Mouse (Mus musculus): Measurements from ENCODE around the gene Limk2. TPM values are rescaled to one million over a fixed set of nuclear protein-coding genes. Genes with fewer than 3 reads are reported as not detected.

Limk2 gene
- total RNA-seq, 2 experiments from 2014 or later = 11.5 to 27.5 TPM

DNA sequence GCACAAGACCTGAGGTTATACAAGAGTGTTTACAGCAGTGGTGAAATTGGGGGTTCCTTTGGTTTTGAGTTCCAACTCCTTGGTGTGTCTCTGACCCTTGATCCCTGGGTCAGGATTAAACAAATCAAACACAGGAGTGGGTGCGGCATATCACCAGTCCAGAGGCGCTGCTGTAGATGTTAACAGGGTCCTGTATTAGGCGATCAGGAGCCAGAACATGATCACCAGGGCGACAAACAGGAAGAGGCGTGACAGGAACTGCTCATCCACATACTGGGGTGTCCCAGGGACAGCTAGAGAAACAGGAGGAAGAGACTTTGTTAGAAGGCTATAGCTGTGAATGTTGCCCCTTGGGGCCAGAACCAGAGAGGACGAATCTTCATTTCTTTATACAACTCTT is 8.8 kb upstream of the Limk2 start:
- ATAC-seq (ENCODE audit: poor library complexity, severe bottlenecking) = no peak

- no peak for ATAC-seq (ENCODE audit: poor library complexity, severe bottlenecking)
Observed at GRCm38 (mm10) chr11:3416399-3416798, 7.4 kb upstream of the Limk2 start.

DNA sequence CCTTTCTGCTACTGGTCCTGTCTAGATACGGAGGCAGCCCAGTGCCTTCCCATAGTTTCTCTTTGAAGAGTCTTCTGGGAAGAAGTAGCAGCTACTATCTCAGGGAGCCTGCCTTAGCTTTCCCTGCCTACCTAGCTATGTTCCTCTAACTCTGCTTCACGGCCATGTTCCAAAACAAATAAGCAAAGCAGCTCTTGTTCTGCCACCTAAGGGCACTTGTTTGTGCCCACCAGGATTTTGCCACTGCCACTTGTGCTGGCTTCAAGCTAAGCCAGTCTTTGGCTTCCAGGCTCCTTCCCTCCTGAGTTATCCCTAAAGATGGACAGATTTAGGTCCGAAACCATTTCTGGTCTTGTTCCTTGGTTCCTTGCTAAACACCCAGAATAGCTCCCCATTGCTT is 3.1 kb upstream of the Limk2 start:
- no peak for ATAC-seq (ENCODE audit: poor library complexity, severe bottlenecking)

DNA sequence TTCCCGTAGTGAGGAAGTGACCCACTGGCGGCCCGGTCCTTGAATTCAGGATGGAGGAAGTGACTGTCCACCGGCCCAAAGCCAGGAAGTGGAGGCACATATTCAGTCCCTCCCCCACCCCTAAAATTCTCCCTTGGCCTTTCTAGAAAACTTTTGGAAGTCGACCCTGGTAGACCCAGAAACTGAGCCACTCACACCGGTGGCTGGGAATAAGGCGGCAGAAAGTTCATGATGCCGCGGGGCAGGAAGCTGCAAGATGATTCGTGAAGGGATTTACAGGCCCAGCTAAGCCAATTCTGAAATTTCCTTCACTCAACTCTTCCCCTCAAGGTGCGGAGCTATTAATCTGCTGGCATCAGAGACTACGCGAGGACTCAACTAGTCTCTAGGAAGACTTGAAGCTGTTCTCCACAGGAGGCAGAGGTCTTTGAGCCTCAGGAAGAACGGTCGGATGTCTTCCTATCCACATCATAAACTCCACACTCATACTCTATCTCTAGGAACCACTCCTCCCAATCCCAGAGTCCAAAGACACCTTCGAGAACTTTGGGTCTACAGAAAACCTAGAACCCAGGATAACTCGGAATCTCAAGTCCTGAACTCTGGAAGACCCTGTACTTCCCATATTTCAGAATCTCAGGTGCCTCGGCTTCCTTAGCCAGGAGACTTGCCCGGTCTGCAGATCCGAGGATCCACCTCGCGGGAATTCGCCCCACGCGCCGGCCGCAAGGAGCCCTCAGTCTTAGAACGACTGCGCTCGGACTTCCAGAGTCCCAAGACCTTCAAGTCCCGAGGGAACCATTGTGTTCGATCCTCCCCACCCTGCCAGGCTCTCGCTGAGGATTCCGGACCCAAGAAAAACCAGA is 625 bp downstream of the Limk2 start:
- ATAC-seq (ENCODE audit: poor library complexity, severe bottlenecking) = peak; percentile 1; the same call in 1 of the 2 replicates

GRCm38 (mm10) chr11:3404287-3405047 is 4.5 kb downstream of the Limk2 start:
- no peak for ATAC-seq (ENCODE audit: poor library complexity, severe bottlenecking)

GRCm38 (mm10) chr11:3403024-3403423 is 6.0 kb downstream of the Limk2 start:
- ATAC-seq (ENCODE audit: poor library complexity, severe bottlenecking) = peak; percentile 60

- no peak for ATAC-seq (ENCODE audit: poor library complexity, severe bottlenecking)
Observed at GRCm38 (mm10) chr11:3398318-3398717, 10.7 kb downstream of the Limk2 start.

- ATAC-seq (ENCODE audit: poor library complexity, severe bottlenecking) = no peak
Observed at GRCm38 (mm10) chr11:3396562-3396961, 12.4 kb downstream of the Limk2 start.

GRCm38 (mm10) chr11:3396091-3396490 is 12.9 kb downstream of the Limk2 start:
- ATAC-seq (ENCODE audit: poor library complexity, severe bottlenecking) = no peak

GRCm38 (mm10) chr11:3394520-3394919 is 14.5 kb downstream of the Limk2 start:
- ATAC-seq (ENCODE audit: poor library complexity, severe bottlenecking) = no peak

DNA sequence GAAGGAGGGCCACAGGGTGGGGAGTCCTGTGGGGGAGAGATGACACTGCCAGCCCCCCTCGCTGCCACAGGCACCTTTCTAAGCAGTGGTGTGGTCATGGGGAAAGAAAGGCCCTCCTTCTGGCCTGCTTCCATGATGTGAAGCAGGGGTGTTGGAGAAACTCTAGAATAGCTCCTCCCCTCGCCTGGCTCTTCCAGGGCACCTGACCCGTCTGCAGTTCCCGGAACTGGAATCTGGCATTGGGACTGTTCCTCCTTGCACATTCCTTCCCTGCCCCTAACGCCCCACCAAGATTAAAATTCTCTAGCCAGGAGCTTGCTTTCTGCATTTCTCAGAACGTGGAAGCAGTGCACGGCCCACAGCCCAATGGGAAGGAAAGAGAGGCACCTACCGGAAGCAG is 16.5 kb downstream of the Limk2 start:
- no peak for ATAC-seq (ENCODE audit: poor library complexity, severe bottlenecking)

DNA sequence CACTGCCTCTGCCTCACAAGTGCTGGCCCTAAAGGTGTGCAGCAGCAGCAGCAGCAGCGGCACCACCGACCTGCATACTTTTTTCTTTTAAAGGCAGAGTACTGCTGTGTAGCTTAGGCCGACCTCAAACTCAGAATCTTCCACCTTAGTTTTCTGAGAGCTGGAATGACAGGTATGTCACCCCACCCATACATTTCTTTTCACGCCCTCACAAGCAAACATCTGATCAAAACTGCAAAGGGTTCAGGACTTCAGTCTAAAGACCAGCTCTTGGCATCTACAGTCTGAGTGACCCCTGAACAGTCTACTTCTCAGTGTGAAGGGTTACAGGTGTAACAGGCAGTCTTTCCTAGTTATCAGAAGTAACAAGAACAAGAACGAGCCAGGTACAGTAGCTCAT is 18.2 kb downstream of the Limk2 start:
- no peak for ATAC-seq (ENCODE audit: poor library complexity, severe bottlenecking)

DNA sequence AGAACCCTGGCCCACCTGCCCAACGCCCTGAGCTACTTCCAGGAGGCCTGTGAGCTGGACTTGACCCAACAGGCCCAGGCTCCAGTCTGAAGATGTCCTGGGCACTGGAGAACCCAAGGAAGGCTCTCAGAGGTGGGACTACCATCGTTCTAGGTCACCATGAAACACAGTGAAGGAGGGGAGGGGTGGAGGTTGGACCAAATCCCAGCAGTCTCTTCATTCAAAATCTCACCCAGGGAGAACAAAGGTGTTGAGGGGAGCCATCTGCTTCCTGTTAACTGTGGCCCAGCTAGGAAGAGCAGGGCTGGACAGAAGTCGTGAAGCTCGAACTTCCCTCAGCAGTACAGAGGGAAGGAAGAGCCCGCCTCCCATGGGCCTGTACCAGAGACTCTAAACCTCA is 19.0 kb downstream of the Limk2 start:
- ATAC-seq (ENCODE audit: poor library complexity, severe bottlenecking) = no peak

DNA sequence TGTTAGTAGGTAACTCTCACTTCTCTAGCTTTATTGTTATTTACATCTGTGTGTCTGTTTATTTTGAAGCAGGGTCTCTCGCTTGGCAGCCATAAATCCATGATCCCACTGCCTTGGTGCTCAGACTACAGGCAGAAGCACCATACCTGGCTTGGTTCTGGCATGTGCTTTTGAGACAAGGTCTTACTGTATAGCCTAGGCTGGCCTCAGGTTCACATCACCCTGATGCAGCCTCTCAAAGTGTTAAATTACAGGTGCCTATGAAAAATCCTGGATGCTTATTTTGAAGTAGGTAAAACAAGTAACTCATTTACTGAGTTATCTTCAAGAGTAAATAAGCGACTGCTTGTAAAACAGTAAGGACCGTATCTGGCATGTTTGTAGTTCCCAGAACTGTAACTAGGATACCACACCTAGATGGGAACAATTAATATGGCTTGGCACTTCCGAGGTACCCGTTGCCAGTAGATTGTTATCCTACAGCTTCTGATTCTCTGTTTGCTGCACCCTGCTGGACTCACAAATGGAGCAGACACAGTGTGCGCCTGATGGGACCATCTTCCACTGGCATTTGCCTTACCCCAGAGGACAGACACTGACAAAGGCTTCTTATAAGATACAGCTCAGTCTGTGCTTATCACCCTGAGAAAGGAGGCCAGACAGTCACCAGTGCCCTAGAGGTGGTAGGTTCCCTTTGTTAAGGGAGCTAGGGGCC is 21.4 kb downstream of the Limk2 start:
- no peak for ATAC-seq (ENCODE audit: poor library complexity, severe bottlenecking)

GRCm38 (mm10) chr11:3386941-3387368 is 22.0 kb downstream of the Limk2 start:
- peak; percentile 91 for ATAC-seq (ENCODE audit: poor library complexity, severe bottlenecking)

GRCm38 (mm10) chr11:3382602-3383594 is 26.1 kb downstream of the Limk2 start:
- peak; percentile 78 for ATAC-seq (ENCODE audit: poor library complexity, severe bottlenecking)

DNA sequence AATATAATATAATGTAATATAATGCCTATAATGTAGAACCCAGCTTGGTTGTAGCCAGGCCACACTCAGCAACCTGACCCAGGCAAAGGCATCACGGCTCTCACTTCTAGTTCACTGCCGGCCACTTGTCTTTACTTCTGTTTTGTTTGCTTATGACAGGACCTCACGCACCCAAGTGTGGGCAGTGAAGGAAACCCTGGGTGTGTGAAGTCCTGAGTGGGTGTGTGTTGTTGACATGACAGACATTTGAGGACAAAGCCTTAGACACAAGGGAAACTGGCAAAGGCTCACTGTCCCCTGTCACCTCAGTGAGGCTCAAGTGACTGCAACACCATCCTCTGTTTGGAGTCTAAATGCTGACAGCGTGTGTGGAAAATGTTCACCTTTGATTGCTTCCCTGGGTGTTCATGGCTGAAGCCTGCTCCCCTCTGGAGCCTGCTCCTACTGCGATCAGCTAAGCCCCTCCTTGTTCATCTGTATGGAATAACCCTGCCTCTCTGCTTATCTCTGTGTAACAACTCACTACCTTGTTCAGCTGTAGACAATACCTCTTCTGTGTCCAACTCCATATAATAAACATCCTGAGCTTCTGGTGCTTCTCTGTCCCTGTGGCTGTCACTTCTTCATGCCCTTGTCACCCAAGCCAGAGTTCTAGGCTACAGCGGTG is 27.7 kb downstream of the Limk2 start:
- ATAC-seq (ENCODE audit: poor library complexity, severe bottlenecking) = no peak

- ATAC-seq (ENCODE audit: poor library complexity, severe bottlenecking) = peak; percentile 29
Observed at GRCm38 (mm10) chr11:3379427-3379826, 29.6 kb downstream of the Limk2 start.

DNA sequence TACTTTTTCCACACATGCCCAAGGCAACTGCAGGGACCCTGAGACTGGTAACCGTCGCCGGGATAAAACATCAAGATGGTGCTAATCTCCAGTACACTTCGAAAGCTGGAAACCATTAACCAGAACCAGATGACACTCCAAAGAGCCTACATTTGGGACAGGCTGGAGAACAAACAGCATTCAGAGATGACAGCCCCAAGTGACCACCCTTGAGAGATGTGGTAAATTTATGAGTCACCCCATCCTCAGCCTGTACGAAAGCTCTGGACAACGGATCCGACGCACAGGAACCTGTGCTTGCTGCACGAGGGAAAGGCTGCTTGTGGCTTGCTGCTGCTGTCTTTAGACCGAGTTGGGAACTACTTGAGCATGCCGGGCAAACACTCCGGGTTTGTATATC is 34.2 kb downstream of the Limk2 start:
- ATAC-seq (ENCODE audit: poor library complexity, severe bottlenecking) = no peak

GRCm38 (mm10) chr11:3374293-3374645 is 34.7 kb downstream of the Limk2 start:
- ATAC-seq (ENCODE audit: poor library complexity, severe bottlenecking) = no peak
